Mouse (Mus musculus): ENCODE measurements at regions not wholly inside any gene's neighbourhood (a gene's known extent, or its start where the extent isn't known, plus 50 kb on each side); places are given as distances from the start of the nearest gene placed in this dataset.

DNA sequence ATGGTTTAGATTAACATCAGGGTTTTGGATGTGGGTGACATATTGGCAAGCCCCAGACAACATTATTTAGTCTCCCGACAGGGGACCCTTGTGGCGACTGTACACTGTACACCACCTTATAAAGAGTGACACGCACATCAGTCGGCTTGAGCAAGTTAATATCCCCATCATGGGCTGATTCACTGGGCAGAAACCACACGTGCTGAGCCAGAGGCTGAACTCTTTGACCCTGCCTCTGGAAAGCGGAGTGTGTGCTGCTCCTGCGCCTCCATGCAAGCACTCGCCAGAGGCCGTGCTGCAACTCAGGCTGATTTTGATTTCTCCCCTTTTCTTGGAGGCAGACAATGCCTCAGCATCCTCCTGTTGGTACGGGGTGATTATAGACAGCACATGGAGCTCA is 125.2 kb upstream of the Msx2 start:
- TF ChIP-seq NRF1 (IDR thresholded peaks at IDR 0.05; ENCODE audit: insufficient read depth, low read depth, low read length, poor library complexity, severe bottlenecking) (no peak), CTCF (IDR thresholded peaks at IDR 0.05 in 2 of 3, conservative IDR thresholded peaks at IDR 0.05 in 1 of 3; ENCODE audit: control insufficient read depth in 1 of 3, insufficient read depth in 1 of 3, low read depth in 2 of 3, low read length in 3 of 3, poor library complexity in 1 of 3, severe bottlenecking in 1 of 3) (no peak), POLR2A (IDR thresholded peaks at IDR 0.05; ENCODE audit: control insufficient read depth in 1 of 2, insufficient read depth in 1 of 2, low read depth in 1 of 2, low read length in 2 of 2, poor library complexity in 1 of 2) (no peak), ZC3H11A (IDR thresholded peaks at IDR 0.05; ENCODE audit: low read depth, low read length) (no peak), EP300 (IDR thresholded peaks at IDR 0.05; ENCODE audit: low read depth in 1 of 2, low read length in 2 of 2) (no peak), POLR2AphosphoS2 (IDR thresholded peaks at IDR 0.05; ENCODE audit: low read length) (no peak), ETS1 (IDR thresholded peaks at IDR 0.05; ENCODE audit: low read depth, low read length) (no peak), MYB (IDR thresholded peaks at IDR 0.05; ENCODE audit: low read depth, low read length) (no peak), USF2 (IDR thresholded peaks at IDR 0.05; ENCODE audit: borderline replicate concordance in 1 of 2, insufficient read depth in 1 of 2, low read depth in 1 of 2, low read length in 2 of 2) (no peak), TAL1 (IDR thresholded peaks at IDR 0.05; ENCODE audit: low read length) (no peak), MYC (IDR thresholded peaks at IDR 0.05; ENCODE audit: low read depth, low read length) (no peak)
